Mouse (Mus musculus): ENCODE measurements at regions not wholly inside any gene's neighbourhood (a gene's known extent, or its start where the extent isn't known, plus 50 kb on each side); places are given as distances from the start of the nearest gene placed in this dataset.

- TF ChIP-seq CTCF (IDR thresholded peaks at IDR 0.05; ENCODE audit: extremely low read depth, insufficient read depth, insufficient read length, insufficient replicate concordance) = no peak
- no peak for TF ChIP-seq POLR2A (IDR thresholded peaks at IDR 0.05; ENCODE audit: low read depth, low read length)
These were observed 400.8 kb upstream of the Nrp1 start for GRCm38 (mm10) chr8:127957571-127957970.
